Mouse (Mus musculus) bone marrow macrophage, adult 2 months (primary cell): ENCODE data around the gene Pxn.

ENCODE experiments used
- CTCF ChIP-seq: IDR thresholded peaks from 2 replicates; pipeline ENCODE4 v1.5.1; 2012; ENCODE audit warnings: low read depth, mild to moderate bottlenecking, low read length, moderate library complexity
- POLR2A ChIP-seq: IDR thresholded peaks from 2 replicates; pipeline ENCODE4 v1.6.1; 2012; ENCODE audit warnings: mild to moderate bottlenecking, low read depth, low read length, borderline replicate concordance

DNA sequence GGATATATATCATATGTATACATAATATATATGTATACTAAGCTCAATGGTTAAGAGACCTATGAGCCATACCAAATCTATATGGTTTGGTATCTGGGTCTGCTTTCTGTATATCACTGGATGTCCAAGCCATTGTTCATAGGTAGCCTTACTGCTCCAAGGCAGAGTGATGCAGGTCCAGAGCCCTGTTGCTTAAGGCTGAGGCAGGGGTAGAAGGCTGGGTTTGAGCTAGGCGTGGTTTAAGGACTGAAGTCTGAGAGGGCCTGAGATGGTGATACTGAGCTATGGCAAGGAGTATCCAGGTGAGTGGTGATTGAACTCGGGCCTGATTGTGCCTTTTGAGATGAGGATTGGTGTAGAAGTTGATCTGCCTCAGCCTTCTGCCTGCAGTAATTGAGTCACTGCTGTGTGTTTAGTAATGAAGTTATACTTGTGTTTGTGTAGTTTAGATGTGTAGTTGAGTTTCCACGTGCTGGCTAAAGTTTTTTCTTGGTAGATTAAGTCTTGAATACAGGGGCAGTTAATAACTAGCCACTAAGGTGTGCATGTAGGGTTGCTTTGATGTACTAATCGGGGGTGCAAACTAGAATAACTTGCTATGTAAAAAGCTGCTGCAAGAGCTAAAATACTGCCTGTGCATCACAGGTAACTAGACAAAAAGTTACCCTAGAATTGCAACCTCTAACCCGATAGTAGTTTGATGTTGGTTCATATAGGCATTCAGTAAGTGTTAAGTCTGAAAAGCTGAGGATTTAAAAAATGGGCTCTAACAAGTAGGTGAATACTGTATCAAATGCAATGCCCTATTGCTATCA, 57.5 kb downstream of the Pxn start:
- TF ChIP-seq CTCF (no peak), POLR2A (no peak)
